Mouse (Mus musculus) embryonic fibroblast, embryonic 13.5 days (primary cell): ENCODE results near the gene Cpa5.

Source experiments
- CTCF ChIP-seq: IDR thresholded peaks from 2 replicates; pipeline ENCODE4 v1.5.1; 2011; ENCODE audit warnings: mild to moderate bottlenecking, control low read depth, low read length, moderate library complexity, borderline replicate concordance; ENCODE audit not compliant: insufficient read depth
- POLR2A ChIP-seq: IDR thresholded peaks from 2 replicates; pipeline ENCODE4 v1.6.1; 2011; ENCODE audit warnings: low read depth, mild to moderate bottlenecking, control low read depth, low read length, moderate library complexity

GRCm38 (mm10) chr6:30591851-30592404, 18.9 kb upstream of the Cpa5 start:
- no peak for TF ChIP-seq POLR2A
- TF ChIP-seq CTCF: no peak
